Mouse (Mus musculus): Measurements from ENCODE around the gene Ppp1r18.
"Not testable (repeated sequence)": the region's sequence is repeated elsewhere in the genome, so short reads cannot be mapped to it uniquely, and the experiment has no call there.

The Ppp1r18 gene

DNA sequence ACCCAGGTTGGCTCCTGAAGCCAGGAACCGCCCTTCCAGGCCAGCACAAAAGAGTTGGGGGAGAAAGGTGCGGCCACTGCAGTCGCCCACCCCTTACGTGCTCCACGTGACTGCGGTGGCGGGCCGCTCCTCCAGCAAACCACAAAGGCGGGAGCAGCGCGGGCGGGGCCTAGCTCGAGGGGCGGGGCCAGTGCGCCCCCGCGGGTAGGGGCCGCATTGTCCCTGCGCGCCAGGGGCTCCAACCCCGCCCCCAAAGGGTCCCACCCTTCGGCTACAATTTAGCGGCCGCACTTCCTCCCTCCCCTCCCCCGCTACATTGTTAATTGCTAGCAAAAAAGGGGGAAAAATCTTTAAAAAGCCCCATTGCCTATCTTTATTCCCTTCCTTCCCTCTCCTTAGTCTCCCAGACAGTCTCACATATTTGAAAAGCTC lies 28.4 kb upstream of the Ppp1r18 start:
- DNase-seq (ENCODE audit: low spot score in 2 of 2), result peak; percentile 80 to 81

DNA sequence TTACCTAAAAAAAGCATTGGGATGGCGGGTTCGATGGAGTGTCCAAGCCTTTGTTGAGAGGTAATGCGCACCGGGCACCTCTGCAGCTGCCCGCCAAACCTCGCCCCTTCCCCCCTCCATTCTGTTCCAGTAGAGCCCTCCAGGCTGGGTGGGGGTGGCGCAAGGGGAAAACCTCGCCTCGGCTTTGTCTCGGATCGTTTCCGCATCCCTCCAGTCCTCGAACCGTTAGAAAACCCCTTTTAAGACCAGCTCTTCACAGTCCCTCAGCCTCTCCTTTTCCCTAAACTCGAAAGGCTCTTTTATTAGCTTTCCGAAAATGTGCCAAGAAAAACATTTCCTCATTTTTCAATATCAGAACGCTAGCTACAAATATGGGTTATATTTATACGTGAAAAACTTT lies 27.9 kb upstream of the Ppp1r18 start:
- peak in 1 of 2 experiments; percentile 53 for DNase-seq (ENCODE audit: low spot score in 2 of 2)

DNA sequence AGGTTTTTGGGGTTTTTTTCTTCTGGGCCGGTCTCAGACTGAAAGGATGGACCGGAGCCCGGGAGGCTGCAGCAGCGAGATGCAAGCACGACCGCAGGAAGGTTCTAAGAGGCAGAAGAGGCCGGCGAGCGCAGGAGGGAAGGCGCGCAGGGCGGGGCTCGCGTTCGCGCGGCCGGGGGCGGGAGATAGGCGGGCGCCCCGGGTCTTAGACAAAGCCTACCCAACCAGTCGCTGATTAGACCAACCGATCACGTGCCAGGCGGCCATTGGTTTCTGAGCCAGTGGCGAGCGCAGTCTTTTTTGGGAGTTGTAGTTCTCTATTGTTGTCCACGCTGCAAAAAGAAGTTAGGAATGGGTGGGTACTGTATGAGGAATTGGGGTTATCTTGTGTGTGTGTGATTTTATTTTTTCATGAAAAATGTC lies 27.3 kb upstream of the Ppp1r18 start, which contains the start of gene Tubb5:
TSS of gene Tubb5 (minus strand) at position 185 of the 423 bp plus-strand sequence.
- peak; percentile 96 to 98 for DNase-seq (ENCODE audit: low spot score in 2 of 2)

DNA sequence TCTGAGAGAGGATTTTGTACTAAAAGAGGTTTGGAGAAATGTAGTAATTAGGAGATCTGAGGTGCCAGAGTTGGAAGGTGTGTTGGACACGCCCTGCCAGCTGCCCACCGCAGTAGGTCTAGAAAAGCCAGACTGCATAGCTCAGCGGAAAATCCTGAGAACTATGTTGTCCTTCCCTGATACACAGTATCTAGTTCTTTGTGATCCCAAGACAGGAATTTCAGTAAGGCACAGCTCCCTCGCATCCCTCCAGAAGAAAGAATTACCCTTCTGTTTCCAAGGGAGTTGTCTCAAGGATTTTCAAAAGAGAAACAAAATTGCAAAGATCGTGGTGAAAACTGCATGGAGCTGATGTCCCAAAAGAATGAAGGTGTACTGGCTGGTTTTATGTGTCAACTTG lies 26.8 kb upstream of the Ppp1r18 start:
- DNase-seq (ENCODE audit: low spot score in 2 of 2), result no peak

DNA sequence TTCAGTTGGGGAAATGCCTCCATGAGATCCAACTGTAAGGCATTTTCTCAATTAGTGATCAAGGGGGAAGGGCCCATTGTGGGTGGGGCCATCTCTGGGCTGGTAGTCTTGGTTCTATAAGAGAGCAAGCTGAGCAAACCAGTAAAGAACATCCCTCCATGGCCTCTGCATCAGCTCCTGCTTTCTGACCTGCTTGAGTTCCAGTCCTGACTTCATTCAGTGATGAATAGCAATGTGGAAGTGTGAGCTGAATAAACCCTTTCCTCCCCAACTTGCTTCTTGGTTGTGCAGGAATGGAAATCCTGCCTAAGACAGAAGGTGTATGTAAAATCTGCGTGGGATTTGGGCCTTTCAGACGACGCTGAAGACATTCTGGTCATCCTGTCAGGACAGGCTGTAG lies 26.4 kb upstream of the Ppp1r18 start:
- not testable (repeated sequence) for DNase-seq (ENCODE audit: low spot score in 2 of 2)

DNA sequence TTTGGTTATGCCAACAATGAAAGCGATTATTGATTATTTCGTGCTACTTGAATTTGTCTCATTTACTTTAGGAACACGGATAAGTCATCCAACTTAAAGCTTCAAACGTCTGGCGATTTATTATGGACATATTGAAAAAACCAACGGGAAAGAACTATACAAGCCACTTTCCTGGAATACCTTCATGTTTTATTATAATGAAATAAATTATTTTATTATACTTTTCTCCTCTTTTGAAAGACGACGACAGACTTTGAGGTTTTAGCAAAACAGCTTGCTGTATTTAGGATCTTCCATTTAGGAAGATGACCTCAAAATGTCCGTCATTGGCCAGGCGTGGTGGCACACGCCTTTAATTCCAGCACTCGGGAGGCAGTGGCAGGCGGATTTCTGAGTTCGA lies 24.8 kb upstream of the Ppp1r18 start:
- no peak for DNase-seq (ENCODE audit: low spot score in 2 of 2)

DNA sequence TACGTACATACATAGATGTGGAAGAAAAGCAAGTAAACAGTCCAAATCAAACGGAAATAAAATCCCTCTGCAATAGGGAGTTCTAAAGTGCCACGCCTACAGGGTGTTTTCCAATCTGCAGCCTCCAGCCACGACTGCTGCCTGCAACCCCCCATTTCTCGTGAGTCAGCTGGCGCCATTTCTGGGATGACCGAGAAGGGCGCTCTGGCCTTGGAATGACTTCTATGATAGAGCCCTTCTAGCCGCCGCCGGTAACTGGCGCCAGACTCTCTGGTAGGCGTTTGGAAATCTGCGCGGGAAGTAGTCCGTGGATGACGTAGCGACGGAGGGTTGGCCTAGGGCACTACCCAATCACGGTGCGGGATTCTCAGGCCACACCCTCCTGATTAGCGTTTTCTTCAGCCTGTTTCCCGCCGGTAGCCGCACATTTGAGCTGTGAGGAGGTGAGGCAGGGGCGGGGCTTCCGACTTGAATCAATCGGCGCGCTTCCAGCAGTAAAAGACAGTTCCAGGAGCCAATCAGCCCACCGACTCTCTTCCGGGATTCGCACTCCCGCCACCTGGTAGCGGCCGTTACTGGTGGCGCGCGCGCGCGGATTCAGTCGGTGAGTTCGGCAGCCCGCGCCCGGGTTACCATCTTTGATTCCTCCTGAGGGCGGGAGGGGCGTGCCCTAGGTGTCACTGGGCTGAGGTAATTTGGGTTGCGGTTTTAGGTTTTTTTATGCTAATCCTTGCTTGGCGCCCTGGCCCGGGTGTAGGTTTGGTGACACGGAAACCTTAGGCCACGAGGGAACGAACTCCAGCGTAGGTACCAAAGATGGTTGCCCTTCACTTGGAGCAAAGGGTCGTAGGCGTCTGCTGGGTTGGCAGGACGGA lies 24.1 kb upstream of the Ppp1r18 start, which contains the start of gene Mdc1:
TSS of gene Mdc1 (plus strand) at position 440 of the 875 bp plus-strand sequence.
- peak; percentile 99 to 100 for DNase-seq (ENCODE audit: low spot score in 2 of 2)

DNA sequence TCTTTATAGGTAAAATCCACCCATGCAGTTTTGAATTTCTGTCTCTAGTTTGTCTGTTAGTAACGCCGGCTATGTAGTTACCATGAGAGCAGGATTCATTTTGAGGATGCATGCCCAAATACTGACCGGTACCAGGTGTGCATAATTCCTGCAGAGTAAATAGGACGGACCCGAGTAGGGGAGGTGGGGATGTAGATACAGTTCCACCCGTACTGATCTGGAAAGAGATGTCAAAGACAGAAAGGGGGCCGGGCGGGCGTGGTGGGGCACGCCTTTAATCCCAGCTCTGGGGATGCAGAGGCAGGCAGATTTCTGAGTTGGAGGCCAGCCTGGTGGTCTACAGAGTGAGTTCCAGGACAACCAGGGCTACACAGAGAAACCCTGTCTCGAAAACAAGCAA lies 23.4 kb upstream of the Ppp1r18 start:
- DNase-seq (ENCODE audit: low spot score in 2 of 2), result no peak

DNA sequence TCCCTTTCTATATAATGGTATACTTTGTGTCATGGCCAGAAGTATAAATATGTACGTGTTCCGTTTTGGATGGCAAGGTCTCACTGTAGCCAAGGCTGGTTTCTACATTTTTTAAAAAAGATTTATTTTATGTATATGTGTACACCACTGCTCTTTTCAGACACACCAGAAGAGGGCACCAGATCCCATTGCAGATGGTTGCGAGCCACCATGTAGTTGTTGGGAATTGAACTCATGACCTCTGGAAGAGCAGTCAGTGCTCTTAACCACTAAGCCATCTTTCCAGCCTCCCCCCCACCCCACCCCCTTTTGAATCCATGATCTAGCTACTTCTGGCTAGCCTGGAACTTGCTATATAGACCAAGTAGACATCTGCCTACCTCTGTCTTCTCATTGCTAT lies 21.9 kb upstream of the Ppp1r18 start:
- no peak for DNase-seq (ENCODE audit: low spot score in 2 of 2)

DNA sequence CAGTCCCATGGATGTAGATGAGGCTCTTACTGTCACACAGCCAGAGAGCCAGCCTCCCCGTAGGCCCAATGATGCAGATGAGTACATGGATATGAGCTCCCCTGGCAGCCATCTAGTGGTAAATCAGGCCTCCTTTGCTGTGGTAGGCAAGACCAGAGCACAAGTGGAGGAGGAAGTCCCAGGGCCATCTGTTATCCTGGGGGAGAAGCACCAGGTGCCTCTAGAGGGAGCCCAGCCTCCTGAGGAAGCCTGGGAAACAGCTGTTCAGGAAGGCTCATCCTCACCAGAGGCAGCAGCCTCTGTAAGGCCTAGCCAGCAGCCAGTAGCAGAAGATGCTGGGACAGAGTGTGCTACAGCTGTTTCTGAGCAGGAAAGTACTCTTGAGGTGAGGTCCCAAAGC lies 17.3 kb upstream of the Ppp1r18 start:
- DNase-seq (ENCODE audit: low spot score in 2 of 2), result no peak

DNA sequence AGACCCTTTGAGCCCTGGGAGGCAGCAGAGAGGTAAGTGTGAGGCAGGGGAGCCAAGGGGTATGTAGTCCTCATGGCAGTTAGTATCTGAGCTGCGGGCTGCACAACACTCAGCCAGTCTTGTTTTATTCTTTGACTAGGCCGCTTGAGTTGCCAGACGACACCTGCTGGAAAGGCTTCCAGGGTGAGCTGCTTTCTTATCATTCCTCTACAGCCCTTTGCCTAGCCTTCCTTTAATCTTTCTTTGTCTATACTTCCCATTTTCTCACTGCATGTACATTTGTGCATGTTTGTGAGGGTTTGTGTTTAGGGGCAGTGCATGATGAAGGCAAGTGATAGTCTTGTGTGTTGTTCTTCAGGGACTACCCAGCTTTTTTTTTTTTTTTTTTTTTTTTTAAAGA lies 14.4 kb upstream of the Ppp1r18 start:
- DNase-seq (ENCODE audit: low spot score in 2 of 2), result no peak

DNA sequence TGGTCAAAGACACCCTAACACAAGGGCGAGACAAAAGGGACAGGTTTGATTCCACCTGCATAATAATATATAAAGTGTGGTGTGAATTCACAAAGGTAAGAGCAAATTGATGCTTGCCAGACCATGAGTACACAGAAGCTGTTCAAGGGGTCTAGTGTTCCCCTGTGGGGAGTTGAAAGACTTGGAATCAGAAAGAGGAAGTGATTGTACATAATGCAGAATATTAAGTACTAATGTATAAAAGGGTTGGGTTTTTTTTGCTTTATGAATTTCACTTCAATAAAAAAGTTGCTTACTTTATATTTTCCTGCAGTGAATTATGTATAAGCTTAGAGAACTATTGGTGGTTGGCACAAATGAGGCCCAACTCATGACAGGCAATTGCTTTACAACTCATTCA lies 6.0 kb upstream of the Ppp1r18 start:
- no peak for DNase-seq (ENCODE audit: low spot score in 2 of 2)

DNA sequence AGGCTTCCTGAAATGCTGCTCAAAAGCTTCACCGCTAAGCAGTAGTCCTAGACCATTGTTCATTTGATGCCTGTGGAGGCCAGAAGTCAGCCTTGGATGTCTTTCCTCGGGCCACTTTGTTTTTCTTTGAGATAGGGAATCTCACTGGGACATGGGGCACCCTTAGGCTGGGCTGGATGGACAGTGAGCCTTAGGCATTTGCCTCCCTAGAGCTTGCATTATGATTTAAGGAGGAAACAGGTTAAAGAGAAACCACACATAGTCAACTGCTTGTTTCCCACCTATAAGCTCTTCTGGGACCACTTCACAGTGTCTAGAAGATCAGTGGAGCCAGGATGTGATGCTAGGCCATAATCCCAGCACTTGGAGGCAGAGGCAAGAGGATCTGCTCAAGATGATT lies 5.6 kb upstream of the Ppp1r18 start:
- DNase-seq (ENCODE audit: low spot score in 2 of 2), result no peak

DNA sequence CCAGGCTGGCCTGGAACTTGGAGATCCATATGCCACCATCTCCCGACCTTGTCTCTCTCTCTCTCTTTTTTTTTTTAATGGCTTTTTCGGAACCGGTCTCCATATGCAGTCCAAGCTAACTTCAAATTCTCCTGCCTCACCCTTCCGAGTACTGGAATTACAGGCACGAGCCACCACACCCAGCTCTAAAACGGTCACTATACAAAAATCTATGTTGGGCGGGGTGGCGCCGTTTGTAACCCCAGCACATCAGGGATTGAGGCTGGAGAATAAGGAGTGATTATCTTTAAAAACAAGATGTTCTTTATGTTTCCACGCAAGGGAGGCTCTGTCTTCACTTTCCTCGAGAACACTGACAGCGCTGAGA lies 4.6 kb upstream of the Ppp1r18 start:
- no peak for DNase-seq (ENCODE audit: low spot score in 2 of 2)

DNA sequence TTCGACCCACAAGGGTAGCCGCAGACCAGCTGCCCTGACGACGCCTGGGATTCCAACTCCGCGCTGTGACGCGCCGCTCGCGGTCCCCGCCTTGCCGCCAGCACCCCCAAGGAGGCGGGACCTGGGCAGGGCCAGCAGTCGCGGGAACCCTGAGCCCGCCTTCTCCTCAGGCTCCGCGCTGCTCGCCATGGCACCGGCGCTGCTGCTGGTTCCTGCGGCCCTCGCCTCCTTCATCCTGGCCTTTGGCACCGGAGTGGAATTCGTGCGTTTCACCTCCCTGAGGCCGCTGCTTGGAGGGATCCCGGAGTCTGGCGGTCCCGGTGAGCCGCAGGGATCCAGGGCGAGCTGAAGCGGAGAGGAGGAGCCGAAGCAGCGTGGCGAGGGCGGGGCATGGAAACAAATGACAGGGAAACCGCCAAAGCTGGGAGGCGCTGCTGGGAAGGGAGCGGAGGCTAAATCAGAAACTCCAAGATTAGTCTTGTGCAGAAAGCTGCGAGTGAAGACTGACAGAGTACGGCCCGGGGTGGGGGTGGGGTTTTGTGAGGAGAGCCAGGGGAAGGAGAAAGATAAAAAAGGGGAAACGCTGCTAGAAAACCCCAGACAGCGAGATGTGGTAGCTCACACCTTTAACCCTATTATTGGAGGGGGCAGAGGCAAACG lies 4.1 kb upstream of the Ppp1r18 start, which contains the start of gene Nrm:
TSS of gene Nrm (plus strand) at position 121 of the 660 bp plus-strand sequence.
- DNase-seq (ENCODE audit: low spot score in 2 of 2), result peak; percentile 87 to 92

DNA sequence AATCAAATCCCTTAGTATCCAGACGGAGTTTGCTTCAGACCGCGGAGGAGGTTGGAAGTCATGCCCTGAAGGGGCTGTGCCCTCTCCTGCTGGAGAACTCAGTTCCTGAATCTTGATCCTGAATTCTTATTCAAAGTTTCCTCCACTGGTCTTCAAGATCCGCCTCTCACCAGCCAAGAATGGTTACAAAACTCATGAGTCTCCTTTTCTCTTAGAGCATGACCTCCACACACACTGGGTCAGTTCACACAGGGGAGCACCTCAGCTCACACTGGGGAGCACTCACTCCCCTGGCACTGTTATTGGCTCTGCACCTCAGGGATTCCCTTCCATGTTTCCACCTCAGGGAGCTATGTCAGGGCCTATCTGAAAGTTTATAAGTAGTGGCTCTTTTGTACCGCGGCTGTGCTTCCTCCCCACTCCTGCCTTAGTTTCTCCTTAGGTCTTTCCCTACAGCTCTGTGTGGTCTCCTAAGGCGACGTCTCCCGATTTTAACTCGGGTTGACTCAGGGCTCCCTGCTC lies 500 bp upstream of the Ppp1r18 start:
- DNase-seq (ENCODE audit: low spot score in 2 of 2), result no peak

DNA sequence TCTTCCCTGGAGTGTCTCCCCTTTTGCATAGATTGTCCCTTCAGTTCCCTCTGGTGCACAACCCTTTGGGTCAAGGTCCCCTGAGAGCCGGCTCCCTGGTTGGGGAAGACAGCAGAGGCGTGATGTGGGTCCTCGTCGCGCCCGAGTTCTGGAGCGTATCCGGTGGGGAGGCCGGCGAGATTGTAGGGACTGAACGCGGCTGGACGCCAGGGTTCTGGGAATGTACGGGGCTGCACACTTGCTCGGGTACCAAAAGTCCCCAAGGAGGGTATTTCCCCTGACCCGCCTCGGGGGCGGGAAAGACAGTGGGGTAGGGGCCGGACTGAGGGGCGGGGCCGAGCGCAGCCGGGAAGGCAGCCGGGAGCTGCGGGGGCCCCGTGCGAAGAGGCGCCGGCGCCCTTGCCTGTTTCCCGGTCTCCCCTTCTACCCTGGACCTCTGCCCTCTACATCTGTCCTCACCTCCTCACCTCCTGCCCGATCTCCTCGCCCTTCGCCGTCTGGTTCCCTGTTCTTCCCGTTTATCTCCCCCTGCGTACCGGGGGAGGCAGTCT lies 963 bp downstream of the Ppp1r18 start:
- DNase-seq (ENCODE audit: low spot score in 2 of 2), result peak in 1 of 2 experiments; percentile 31

DNA sequence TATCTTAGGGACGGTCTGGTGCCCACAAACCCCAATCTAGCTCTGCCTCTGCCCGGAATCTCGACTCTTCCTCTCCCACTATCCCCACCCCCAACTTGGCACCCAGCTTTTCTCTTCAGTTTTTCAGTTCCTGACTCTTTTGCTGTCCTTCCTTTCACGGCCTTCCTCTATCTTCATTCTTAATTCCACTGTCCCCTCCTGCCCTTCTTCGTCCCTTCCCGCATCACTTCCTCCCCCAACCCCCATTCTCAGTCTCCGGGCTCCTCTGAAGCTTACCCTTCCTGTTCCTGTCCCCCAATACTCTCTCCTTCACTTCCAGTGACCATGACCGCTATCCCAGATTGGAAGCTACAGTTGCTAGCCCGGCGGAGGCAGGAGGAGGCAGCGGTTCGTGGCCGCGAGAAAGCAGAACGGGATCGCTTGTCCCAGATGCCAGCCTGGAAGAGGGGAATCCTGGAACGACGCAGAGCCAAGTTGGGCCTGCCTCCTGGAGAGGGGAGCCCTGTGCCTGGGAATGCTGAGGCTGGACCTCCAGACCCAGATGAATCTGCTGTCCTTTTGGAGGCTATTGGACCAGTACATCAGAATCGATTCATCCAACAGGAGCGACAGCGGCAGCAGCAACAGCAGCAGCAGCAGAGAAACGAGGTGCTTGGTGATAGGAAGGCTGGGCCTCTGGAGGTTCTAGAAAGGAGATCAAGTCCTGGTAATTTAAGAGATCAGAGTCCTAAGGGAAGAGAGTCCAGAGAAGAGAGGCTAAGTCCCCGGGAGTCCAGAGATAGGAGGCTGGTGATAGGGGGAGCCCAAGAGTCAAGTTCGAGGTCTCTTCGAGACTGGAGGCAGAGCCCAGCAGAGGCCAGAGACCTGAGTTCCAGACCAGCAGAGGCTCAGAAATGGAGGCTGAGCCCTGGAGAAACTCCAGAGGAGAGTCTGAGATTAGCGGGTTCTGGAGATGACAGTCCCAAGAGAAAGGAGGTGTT lies 1.8 kb downstream of the Ppp1r18 start:
- no peak for DNase-seq (ENCODE audit: low spot score in 2 of 2)

DNA sequence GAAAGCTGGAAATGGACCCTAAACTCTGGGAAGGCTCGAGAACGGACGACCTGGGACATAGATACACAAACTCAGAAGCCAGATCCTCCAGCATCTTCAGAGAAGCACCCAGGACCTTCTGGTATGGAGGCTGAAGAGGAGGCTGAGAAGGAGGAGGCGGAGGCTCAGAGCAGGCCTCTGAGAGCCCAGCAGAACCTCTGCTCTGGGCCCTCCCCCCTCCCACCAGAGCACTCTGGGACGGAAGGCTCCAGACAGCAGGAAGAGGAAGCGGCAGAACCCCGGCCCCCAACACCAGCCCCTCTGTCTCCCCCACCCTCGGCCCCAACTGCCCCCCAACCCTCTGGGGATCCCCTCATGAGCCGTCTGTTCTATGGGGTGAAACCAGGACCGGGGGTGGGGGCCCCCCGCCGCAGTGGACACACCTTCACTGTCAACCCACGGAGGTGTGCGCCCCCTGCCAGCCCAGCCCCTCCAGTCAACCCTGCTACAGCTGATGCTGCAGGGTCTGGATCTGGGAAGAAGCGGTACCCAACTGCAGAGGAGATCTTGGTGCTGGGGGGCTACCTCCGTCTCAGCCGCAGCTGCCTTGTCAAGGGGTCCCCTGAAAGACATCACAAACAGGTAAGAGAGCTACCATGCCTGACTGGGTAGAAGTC lies 2.9 kb downstream of the Ppp1r18 start:
- no peak for DNase-seq (ENCODE audit: low spot score in 2 of 2)

DNA sequence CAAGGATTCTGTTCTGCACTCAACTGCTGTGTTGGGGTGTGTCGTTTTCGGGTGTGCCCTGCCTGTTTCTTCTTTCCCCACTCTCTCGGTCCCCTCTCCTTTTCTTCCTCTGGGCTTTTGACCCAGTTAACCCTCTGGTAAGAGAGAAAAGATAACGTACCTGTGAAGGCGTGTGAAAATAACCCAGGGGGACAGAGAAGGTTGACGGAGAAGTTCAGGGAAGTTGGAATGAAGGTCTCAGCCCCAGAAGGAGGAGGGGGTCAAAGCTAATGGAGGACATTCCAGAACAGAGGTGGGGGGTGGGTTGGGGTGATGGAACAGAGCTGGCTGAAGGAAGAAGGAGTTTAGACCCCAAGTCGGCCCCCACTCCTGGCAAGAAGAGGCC lies 3.6 kb downstream of the Ppp1r18 start:
- DNase-seq (ENCODE audit: low spot score in 2 of 2), result no peak

All from right cerebral cortex, adult 2 months (tissue).